Mouse (Mus musculus) olfactory bulb, adult 2 months (tissue): ENCODE results near the gene Gng8.

Experiments used
- CTCF ChIP-seq: fragments of 200-500 bp; IDR thresholded peaks from 2 replicates; pipeline ENCODE4 v1.5.1; 2012; ENCODE audit warnings: low read depth, mild to moderate bottlenecking, low read length, moderate library complexity; ENCODE audit not compliant: insufficient read depth
- POLR2A ChIP-seq: fragments of 200-500 bp; IDR thresholded peaks from 2 replicates; pipeline ENCODE4 v1.6.1; 2012; ENCODE audit warnings: mild to moderate bottlenecking, low read depth, low read length, moderate library complexity; ENCODE audit not compliant: insufficient read depth

DNA sequence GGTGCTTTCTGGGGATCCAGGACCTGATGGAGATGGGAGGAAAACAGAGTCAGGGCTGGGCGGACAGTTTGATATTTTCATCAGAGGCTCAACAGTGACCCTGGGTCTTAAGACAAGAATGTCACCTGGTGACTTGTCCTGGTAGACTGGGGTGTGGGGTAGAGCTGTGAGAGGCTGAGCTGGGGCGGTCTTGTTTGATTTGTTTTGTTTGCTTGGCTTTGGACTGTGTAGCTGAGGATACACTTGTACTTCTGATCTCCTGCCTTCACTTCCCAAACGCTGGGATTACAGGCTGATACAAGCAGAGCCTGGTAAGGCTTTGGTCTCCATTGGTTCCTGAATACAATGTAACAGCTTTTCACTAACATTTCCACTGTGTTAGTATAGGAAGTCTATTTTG lies 24.1 kb upstream of the Gng8 start:
- TF ChIP-seq POLR2A (no peak), CTCF (no peak)
